ENCODE assay signal across 16 mouse cellular contexts in the genomic region with DNA sequence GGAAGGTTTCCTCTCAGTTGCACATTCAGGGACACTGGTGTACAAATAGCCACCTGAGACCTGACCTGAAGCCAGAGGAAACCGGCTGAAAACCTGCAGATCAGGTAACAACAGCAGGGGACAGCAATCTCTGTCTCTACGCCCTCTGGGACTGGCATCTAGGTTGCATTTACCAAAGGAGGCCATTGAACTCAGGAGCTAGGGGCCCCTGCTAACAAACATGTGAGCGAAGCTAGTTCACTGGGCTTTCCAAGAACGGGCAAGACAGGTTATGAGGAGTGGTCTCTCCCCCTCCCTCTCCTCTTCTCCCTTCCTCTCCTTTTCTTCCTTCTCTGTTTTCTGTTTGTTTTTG. TPM values are rescaled to one million over a fixed set of nuclear protein-coding genes. Genes with fewer than 3 reads are reported as not detected.
DNase-seq lines count a peak whose midpoint lies in the region; ATAC-seq and TF ChIP-seq lines count a peak whose summit lies in the region.
"Had no signal": no experiment of that assay in that cellular context is flagged by ENCODE, and none has a peak within 500 bp of the region (broad histone marks: within the 10 kb centered on the region; RNA-seq: fewer than 3 reads in every experiment).

No protein-coding gene starts in this region.

- H3K4me1 ChIP-seq in kidney, postnatal 0 days (replicated peaks; ENCODE audit: insufficient read depth, low read length) = no peaks in the 10 kb centered on the region
- peaks cover 3% of the 10 kb centered on the region; the same call in 1 of the 2 replicates for H3K4me1 ChIP-seq in spleen, adult 2 months (ENCODE audit: control insufficient read depth, insufficient read depth, insufficient read length)
- H3K4me1 ChIP-seq in intestine, postnatal 0 days (replicated peaks; ENCODE audit: control insufficient read depth, insufficient read depth, low read length) = no peaks in the 10 kb centered on the region
- H3K4me1 ChIP-seq in hindbrain, embryonic 16.5 days (ENCODE audit: control insufficient read depth, insufficient read depth, low read depth, low read length) = no peaks in the 10 kb centered on the region
- H3K4me1 ChIP-seq: embryonic facial prominence, embryonic 12.5 days; forebrain, embryonic 12.5 days; neural tube, embryonic 15.5 days had no signal

- H3K4me3 ChIP-seq in kidney, postnatal 0 days (replicated peaks; ENCODE audit: low read depth, low read length) = no peak overlapping the region
- peak overlapping the region; percentile 46; the same call in 1 of the 2 replicates for H3K4me3 ChIP-seq in spleen, adult 2 months (ENCODE audit: extremely low read depth, insufficient read depth, insufficient read length)
- H3K4me3 ChIP-seq in intestine, postnatal 0 days (ENCODE audit: low read depth, low read length) = peak overlapping the region; percentile 27
- no peak overlapping the region for H3K4me3 ChIP-seq in hindbrain, embryonic 16.5 days (ENCODE audit: low read length)
- H3K4me3 ChIP-seq: embryonic facial prominence, embryonic 12.5 days; forebrain, embryonic 12.5 days; neural tube, embryonic 15.5 days had no signal

- H3K4me2 ChIP-seq in kidney, postnatal 0 days (ENCODE audit: low read length) = peak overlapping the region; percentile 13; the same call in 1 of the 2 replicates
- H3K4me2 ChIP-seq in intestine, postnatal 0 days (replicated peaks; ENCODE audit: low read depth) = peak overlapping the region; percentile 59
- no peak overlapping the region for H3K4me2 ChIP-seq in hindbrain, embryonic 16.5 days (ENCODE audit: low read length)
- H3K4me2 ChIP-seq: embryonic facial prominence, embryonic 12.5 days; forebrain, embryonic 12.5 days; hindbrain, embryonic 14.5 days; neural tube, embryonic 15.5 days had no signal

- no peak; the same call in 1 of the 2 replicates for ATAC-seq in kidney, postnatal 0 days (replicated peaks; ENCODE audit: low FRiP score, low read depth)
- peak; percentile 83 for ATAC-seq in intestine, postnatal 0 days
- ATAC-seq in hindbrain, embryonic 16.5 days = no peak

- no peak for TF ChIP-seq POLR2A in spleen, adult 2 months (IDR thresholded peaks at IDR 0.05; ENCODE audit: low read depth, low read length)

- H3K27me3 ChIP-seq in kidney, postnatal 0 days (ENCODE audit: insufficient read depth, low read length) = no peaks in the 10 kb centered on the region
- no peaks in the 10 kb centered on the region for H3K27me3 ChIP-seq in spleen, adult 2 months (ENCODE audit: control insufficient read depth, insufficient read depth, low read length)
- H3K27me3 ChIP-seq in intestine, postnatal 0 days (replicated peaks; ENCODE audit: control insufficient read depth, insufficient read depth, low read length) = peaks cover 5% of the 10 kb centered on the region; the same call in 1 of the 2 replicates
- H3K27me3 ChIP-seq in hindbrain, embryonic 16.5 days (replicated peaks; ENCODE audit: control insufficient read depth, insufficient read depth, low read length) = no peaks in the 10 kb centered on the region
- H3K27me3 ChIP-seq: embryonic facial prominence, embryonic 12.5 days; forebrain, embryonic 12.5 days; neural tube, embryonic 15.5 days had no signal

- H3K9ac ChIP-seq in kidney, postnatal 0 days (ENCODE audit: low read depth, low read length) = no peak overlapping the region
- H3K9ac ChIP-seq in intestine, postnatal 0 days (ENCODE audit: low read depth, low read length) = no peak overlapping the region
- no peak overlapping the region for H3K9ac ChIP-seq in hindbrain, embryonic 16.5 days (ENCODE audit: low read depth, low read length)
- H3K9ac ChIP-seq: embryonic facial prominence, embryonic 12.5 days; forebrain, embryonic 12.5 days; hindbrain, embryonic 14.5 days; liver, embryonic 14.5 days; neural tube, embryonic 15.5 days had no signal

- no peak for DNase-seq in kidney, postnatal 0 days (ENCODE audit: low spot score)
- DNase-seq in kidney, postnatal 10 days = no peak
- no peak for DNase-seq in spleen, adult 2 months (ENCODE audit: low read depth in 1 of 2, low spot score in 2 of 2)
- no peak for DNase-seq in spleen, postnatal 4 days (ENCODE audit: low spot score in 2 of 2)
- DNase-seq in gastrocnemius, adult 18-20 months (ENCODE audit: low spot score) = no peak
- DNase-seq: adrenal gland, postnatal 10 days; cerebellum, postnatal 14 days; right cerebral cortex, adult 18-20 months had no signal

- H3K36me3 ChIP-seq in kidney, postnatal 0 days (ENCODE audit: insufficient read depth, low read length) = no peaks in the 10 kb centered on the region
- H3K36me3 ChIP-seq in spleen, adult 2 months (ENCODE audit: control insufficient read depth, insufficient read depth, low read length) = no peaks in the 10 kb centered on the region
- no peaks in the 10 kb centered on the region for H3K36me3 ChIP-seq in intestine, postnatal 0 days (ENCODE audit: control insufficient read depth, insufficient read depth)
- no peaks in the 10 kb centered on the region for H3K36me3 ChIP-seq in hindbrain, embryonic 16.5 days (ENCODE audit: control insufficient read depth, insufficient read depth, low read length)
- H3K36me3 ChIP-seq: embryonic facial prominence, embryonic 12.5 days; forebrain, embryonic 12.5 days; neural tube, embryonic 15.5 days had no signal

- no peak for TF ChIP-seq CTCF in kidney, postnatal 0 days (IDR thresholded peaks at IDR 0.05; ENCODE audit: low read depth)
- TF ChIP-seq CTCF in spleen, adult 2 months (IDR thresholded peaks at IDR 0.05; ENCODE audit: extremely low read depth, insufficient read depth, insufficient read length, insufficient replicate concordance) = no peak
- TF ChIP-seq CTCF in intestine, postnatal 0 days (IDR thresholded peaks at IDR 0.05; ENCODE audit: low read depth) = no peak

- H3K27ac ChIP-seq in kidney, postnatal 0 days = peak overlapping the region; percentile 78
- H3K27ac ChIP-seq in spleen, adult 2 months (ENCODE audit: insufficient read depth, low read length) = no peak overlapping the region
- peak overlapping the region; percentile 37 for H3K27ac ChIP-seq in intestine, postnatal 0 days (ENCODE audit: low read depth, low read length)
- H3K27ac ChIP-seq in hindbrain, embryonic 16.5 days (ENCODE audit: low read depth, low read length) = no peak overlapping the region
- H3K27ac ChIP-seq: embryonic facial prominence, embryonic 12.5 days; forebrain, embryonic 12.5 days; hindbrain, embryonic 14.5 days; liver, embryonic 14.5 days; neural tube, embryonic 15.5 days had no signal

- no peaks in the 10 kb centered on the region for H3K9me3 ChIP-seq in kidney, postnatal 0 days (replicated peaks; ENCODE audit: low read length)
- no peaks in the 10 kb centered on the region for H3K9me3 ChIP-seq in intestine, postnatal 0 days (ENCODE audit: control insufficient read depth)
- H3K9me3 ChIP-seq in hindbrain, embryonic 16.5 days (ENCODE audit: control insufficient read depth, low read length) = no peaks in the 10 kb centered on the region
- H3K9me3 ChIP-seq: embryonic facial prominence, embryonic 12.5 days; forebrain, embryonic 12.5 days; neural tube, embryonic 15.5 days had no signal

- 41% methylated on average over 4 of the region's 4 CpGs for WGBS in kidney, postnatal 0 days
- WGBS in spleen, adult 2 months = 70% methylated on average over 4 of the region's 4 CpGs
- WGBS in intestine, postnatal 0 days = 21% methylated on average over 4 of the region's 4 CpGs
- WGBS in hindbrain, embryonic 16.5 days = 77% methylated on average over 4 of the region's 4 CpGs

RNA-seq across cellular contexts. Expression of a gene that starts 18.4 kb away (rescaled TPM):
- 9.3 and 10.2 TPM in 2 replicates for polyA plus RNA-seq in kidney, postnatal 0 days (2015; fragmentation: Nextera tagmentation; extraction: Ambion mirVana)
- polyA plus RNA-seq in spleen, adult 2 months (2012; rRNA removed) = 0.70 and 0.90 TPM in 2 replicates
- 2.0 and 2.7 TPM in 2 replicates for polyA plus RNA-seq in intestine, postnatal 0 days (2015; fragmentation: Nextera tagmentation; extraction: Ambion mirVana)
- polyA plus RNA-seq in hindbrain, embryonic 16.5 days (2015; fragmentation: Nextera tagmentation; extraction: Ambion mirVana) = 0.07 and 0.10 TPM in 2 replicates
- not detected for total RNA-seq in gastrocnemius, adult 18-20 months (2021)
- total RNA-seq: adrenal gland, postnatal 10 days; heart, adult 8-10 months had no signal

Comparison
In these comparisons a context has a peak if more than half of its experiments do, and no peak if none do; other contexts are left out.
1. H3K27ac ChIP-seq: peak in kidney, postnatal 0 days (single experiment) and intestine, postnatal 0 days (single experiment); none in spleen, adult 2 months (single experiment) and hindbrain, embryonic 16.5 days (single experiment).
2. H3K4me3 ChIP-seq: peak in spleen, adult 2 months (single experiment) and intestine, postnatal 0 days (single experiment); none in kidney, postnatal 0 days (single experiment) and hindbrain, embryonic 16.5 days (single experiment).